Mouse (Mus musculus) heart, adult 2 months (tissue): Measurements from ENCODE around the gene Eif4e2.

ENCODE experiments used
- CTCF ChIP-seq: fragments of 200-600 bp; IDR thresholded peaks from 2 replicates; pipeline ENCODE4 v1.8.1; 2022; ENCODE audit warnings: antibody characterized with exemption, mild to moderate bottlenecking, moderate library complexity
- POLR2A ChIP-seq: fragments of 200-500 bp; IDR thresholded peaks from 2 replicates; pipeline ENCODE4 v1.6.1; 2011; ENCODE audit warnings: mild to moderate bottlenecking, low read depth, low read length, control low read depth; ENCODE audit not compliant: insufficient read depth

DNA sequence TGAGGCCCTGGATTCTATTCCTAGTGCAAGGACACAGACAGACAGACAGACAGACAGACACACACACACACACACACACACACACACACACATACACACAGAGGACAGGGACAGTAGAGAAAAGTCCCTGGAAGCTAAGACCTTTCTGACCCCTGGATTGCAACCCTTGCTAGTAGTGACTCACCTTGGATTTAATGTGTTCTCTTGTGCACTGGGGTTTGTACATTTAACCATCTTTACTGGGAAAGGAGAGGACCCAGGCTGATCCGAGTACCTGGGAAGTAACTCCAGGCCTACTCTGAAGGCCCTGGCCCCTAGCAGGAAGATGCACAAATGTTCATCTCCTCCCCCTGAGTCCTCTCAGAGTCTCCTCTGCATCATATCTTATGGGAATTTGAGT lies 57.9 kb downstream of the Eif4e2 start:
- TF ChIP-seq CTCF (no peak), POLR2A (no peak)
